Mouse (Mus musculus): ENCODE measurements around the gene Speer4c.
"Not testable (repeated sequence)": the region's sequence is repeated elsewhere in the genome, so short reads cannot be mapped to it uniquely, and the experiment has no call there.

DNA sequence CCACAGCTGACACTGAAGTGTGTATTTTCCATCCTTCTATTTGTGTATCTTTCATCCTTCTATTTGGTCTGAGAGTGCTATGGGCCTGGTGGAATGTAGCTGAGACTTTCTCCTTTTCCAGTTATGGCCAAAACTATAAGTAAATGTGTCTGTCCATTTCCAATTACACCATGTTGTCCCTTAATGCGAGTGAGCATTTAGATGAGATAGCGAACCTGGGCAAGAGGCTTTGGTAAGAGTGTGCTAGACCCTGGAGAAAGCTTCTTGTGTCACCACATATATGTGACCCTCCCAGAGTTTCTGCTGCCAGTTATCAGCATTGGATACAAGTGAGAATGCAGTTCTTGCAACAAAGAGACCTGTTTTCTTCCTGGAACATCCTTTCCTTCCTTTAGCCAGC is 35.2 kb downstream of the Speer4c start:
- not testable (repeated sequence) for TF ChIP-seq POLR2A, CTCF (IDR thresholded peaks at IDR 0.05; ENCODE audit: extremely low read depth, insufficient read depth, low read length)
